Mouse (Mus musculus) neutrophil, adult 83 days (primary cell): ENCODE data around the gene Fthl17d. TPM values are rescaled to one million over a fixed set of nuclear protein-coding genes. Genes with fewer than 3 reads are reported as not detected.

Experiments
- total RNA-seq, 2 experiments: library from RNA; stranded (reverse); gene quantifications; one replicate each; pipeline ENCODE4 v1.2.4; 2023

Gene Fthl17d
- total RNA-seq, result not detected

GRCm38 (mm10) chrX:8986655-8987054 is at the start of gene Fthl17d:
Gene Fthl17d, minus strand, starts transcription at chrX:8986755.

GRCm38 (mm10) chrX:9033193-9033592 is 46.6 kb upstream of the Fthl17d start, which contains the start of gene Fthl17e:
Gene Fthl17e, plus strand, starts transcription at chrX:9033493.

GRCm38 (mm10) chrX:8976459-8976858 is 10.1 kb downstream of the Fthl17d start, which contains the start of gene Fthl17c:
Gene Fthl17c, minus strand, starts transcription at chrX:8976559.

GRCm38 (mm10) chrX:8962875-8963274 is 23.7 kb downstream of the Fthl17d start, which contains the start of gene Fthl17b:
Gene Fthl17b, minus strand, starts transcription at chrX:8962975.

Other genes with a start within 250 kb of the Fthl17d start
- gene Ssx9, start 238.3 kb downstream of the Fthl17d start, total RNA-seq, result not detected
- not detected for gene Ssxb5, start 183.1 kb downstream of the Fthl17d start, total RNA-seq
- gene Gm6592, start 142.8 kb downstream of the Fthl17d start, total RNA-seq, result not detected
- not detected for gene Gm5751, start 112.5 kb downstream of the Fthl17d start, total RNA-seq
- gene B630019K06Rik, start 94.4 kb downstream of the Fthl17d start, total RNA-seq, result under 1 TPM; 0.35 TPM
- not detected for gene Fthl17b, start 23.8 kb downstream of the Fthl17d start, total RNA-seq
- not detected for gene Fthl17c, start 10.2 kb downstream of the Fthl17d start, total RNA-seq
- not detected for gene Fthl17e, start 46.7 kb upstream of the Fthl17d start, total RNA-seq
- gene Fthl17f, start 76.3 kb upstream of the Fthl17d start, total RNA-seq, result not detected
- gene 4930402K13Rik, start 117.8 kb upstream of the Fthl17d start, total RNA-seq, result not detected
- not detected for gene Lancl3, start 213.1 kb upstream of the Fthl17d start, total RNA-seq